Mouse (Mus musculus): ENCODE results near the gene Lcat.

DNA sequence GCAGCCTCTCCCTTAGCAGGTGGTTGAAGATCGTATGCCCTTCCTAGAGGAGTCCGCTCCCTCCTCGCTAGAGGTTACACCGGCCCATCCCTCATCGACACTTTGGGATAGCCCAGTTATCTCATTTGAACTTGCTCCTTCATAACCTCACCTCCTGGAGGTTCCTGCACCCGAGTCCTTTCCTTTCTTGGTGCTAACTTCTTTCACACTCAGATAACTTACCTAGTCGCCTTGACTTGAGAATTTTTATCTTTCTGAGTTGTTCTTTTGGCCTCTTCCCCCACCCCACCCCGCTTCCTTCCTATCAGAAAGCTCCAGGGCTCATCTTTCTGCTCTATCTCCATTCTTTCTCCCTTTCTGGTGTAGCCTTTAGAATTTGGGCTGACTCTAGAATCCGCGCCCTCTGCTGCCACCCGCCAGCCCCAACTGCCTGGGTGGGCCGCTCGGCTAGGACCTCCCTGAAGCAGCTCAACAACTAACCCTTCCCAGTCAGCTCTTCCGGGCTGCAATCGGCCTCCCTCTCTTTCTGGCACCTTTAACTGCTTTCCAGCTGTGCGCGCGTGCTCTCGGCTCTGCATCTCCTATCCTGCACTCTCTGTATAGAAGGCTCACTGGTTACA is 23.6 kb upstream of the Lcat start:
- TF ChIP-seq POLR2A (IDR thresholded peaks at IDR 0.05; ENCODE audit: borderline replicate concordance, insufficient read depth, low read length), result no peak
- TF ChIP-seq CTCF (IDR thresholded peaks at IDR 0.05; ENCODE audit: borderline replicate concordance, insufficient read depth, low read depth, low read length), result no peak
